ENCODE assay signal across 8 mouse cellular contexts in the genomic region with DNA sequence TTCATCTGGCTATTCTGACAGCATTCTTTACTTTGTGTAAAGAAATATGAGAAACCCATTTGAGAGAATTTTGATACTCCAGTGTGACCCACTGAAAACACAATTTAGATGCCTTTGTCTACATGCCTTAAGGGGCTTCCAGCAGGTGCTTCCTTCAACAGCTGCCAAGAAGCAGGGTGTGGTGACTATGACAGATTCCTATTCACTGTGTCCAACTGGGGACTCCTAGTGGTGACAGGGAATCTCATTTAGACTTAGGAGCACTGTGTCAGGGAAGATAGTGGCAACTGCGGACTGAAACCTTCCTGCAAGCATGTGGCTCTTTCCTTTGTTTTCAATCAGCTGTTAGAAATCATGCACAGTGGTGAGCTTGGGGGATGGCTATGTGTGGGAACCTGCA. TPM values are rescaled to one million over a fixed set of nuclear protein-coding genes. Genes with fewer than 3 reads are reported as not detected.
DNase-seq lines count a peak whose midpoint lies in the region; ATAC-seq lines count a peak whose summit lies in the region.

No protein-coding gene starts in this region.

- peak; percentile 6 for DNase-seq in adrenal gland, postnatal 10 days
- no peak for DNase-seq in adrenal gland, adult 18-20 months (ENCODE audit: low spot score in 2 of 2)
- DNase-seq in left cerebral cortex, postnatal 14 days (ENCODE audit: low spot score in 2 of 2): peak; percentile 11
- no peak for DNase-seq in left cerebral cortex, postnatal 36 days (ENCODE audit: low spot score in 2 of 2)
- peak; percentile 7 for DNase-seq in gastrocnemius, postnatal 25 days
- no peak for DNase-seq in thymus, postnatal 25 days

- intact Hi-C loops in left cerebral cortex, postnatal 14 days (cut with DNase I): no loop called here
- intact Hi-C loops in left cerebral cortex, postnatal 36 days (cut with DNase I): no loop called here

- peak; percentile 72 for ATAC-seq in megakaryocyte progenitor cell, adult 5-6 weeks (replicated peaks; ENCODE audit: poor library complexity)
- ATAC-seq in granulocyte monocyte progenitor cell, adult 5-6 weeks (replicated peaks; ENCODE audit: poor library complexity, severe bottlenecking): no peak

RNA-seq across cellular contexts. Expression of gene Alg6, which starts 51.3 kb away (rescaled TPM):
- 10 to 100 TPM in 1 of 2 experiments, 1 to 10 TPM in 1; 9.8 to 11.8 TPM for total RNA-seq in adrenal gland, postnatal 10 days (2021)
- total RNA-seq in adrenal gland, adult 18-20 months (2021): 1 to 10 TPM; 5.6 to 6.1 TPM
- 10 to 100 TPM; 11.4 to 13.1 TPM for total RNA-seq in left cerebral cortex, postnatal 14 days (2021)
- 10 to 100 TPM; 13.5 to 14.9 TPM for total RNA-seq in left cerebral cortex, postnatal 36 days (2021)
- 1 to 10 TPM; 4.7 to 7.4 TPM for total RNA-seq in gastrocnemius, postnatal 25 days (2021)
- 19.3 and 27.1 TPM in 2 replicates for total RNA-seq in megakaryocyte progenitor cell, adult 5-6 weeks (2015)
- total RNA-seq in megakaryocyte progenitor cell, adult 5-6 weeks (2017): 18.2 and 20.6 TPM in 2 replicates
- total RNA-seq in granulocyte monocyte progenitor cell, adult 5-6 weeks (2014; fragmentation: Nextera tagmentation): 25.0 and 31.3 TPM in 2 replicates
- 14.7 and 18.1 TPM in 2 replicates for total RNA-seq in granulocyte monocyte progenitor cell, adult 5-6 weeks (2017)

Comparison
In these comparisons a context has a peak if more than half of its experiments do, and no peak if none do; other contexts are left out.
1. DNase-seq: peak in adrenal gland, postnatal 10 days (single experiment), left cerebral cortex, postnatal 14 days (2 of 2) and gastrocnemius, postnatal 25 days (single experiment); none in adrenal gland, adult 18-20 months (0 of 2), left cerebral cortex, postnatal 36 days (0 of 2) and thymus, postnatal 25 days (single experiment).